Mouse (Mus musculus): Measurements from ENCODE around the gene Pelp1. TPM values are rescaled to one million over a fixed set of nuclear protein-coding genes. Genes with fewer than 3 reads are reported as not detected.
"Not testable (repeated sequence)": the region's sequence is repeated elsewhere in the genome, so short reads cannot be mapped to it uniquely, and the experiment has no call there.

The Pelp1 gene
- polyA plus RNA-seq, 1 experiment, result 15.2 TPM

DNA sequence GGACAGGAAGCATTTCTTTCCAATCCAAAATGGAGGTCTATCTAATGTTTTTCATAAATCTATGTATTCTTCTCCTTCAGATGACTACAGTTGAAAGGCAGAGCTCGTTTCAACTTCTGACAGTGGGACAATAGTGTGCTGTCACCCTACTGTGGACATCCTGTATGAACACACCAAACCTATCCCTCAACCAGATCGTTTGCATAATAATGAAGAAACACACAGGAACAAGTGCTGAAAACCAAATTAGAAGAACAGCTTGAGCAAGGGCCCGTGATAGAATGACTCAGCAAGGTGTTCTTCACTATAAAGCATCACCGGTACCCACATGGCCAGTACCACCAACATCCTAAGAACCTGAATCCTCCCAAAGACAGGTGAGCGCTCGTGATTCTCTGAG is 16.8 kb upstream of the Pelp1 start:
- not testable (repeated sequence) for DNase-seq (ENCODE audit: low read depth)

DNA sequence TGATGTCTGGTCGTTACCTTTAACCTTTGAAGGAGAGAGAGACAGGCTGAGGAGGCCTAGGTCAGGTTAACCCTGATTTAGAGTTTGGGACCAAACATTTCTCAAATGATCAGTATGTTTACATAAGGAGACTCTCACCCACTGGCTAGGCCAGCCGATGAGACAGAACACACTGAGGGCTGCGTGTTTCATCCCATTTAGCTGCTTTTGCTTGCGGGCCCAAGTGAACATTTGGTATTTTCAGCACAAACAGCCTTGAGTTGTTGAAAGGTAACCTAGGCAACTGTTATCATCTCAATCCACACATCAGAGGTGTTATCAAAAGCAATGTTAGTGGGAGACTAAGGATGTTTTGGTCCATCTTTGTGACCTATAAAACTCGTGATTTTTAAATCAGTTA is 9.7 kb upstream of the Pelp1 start:
- DNase-seq (ENCODE audit: low read depth), result no peak

DNA sequence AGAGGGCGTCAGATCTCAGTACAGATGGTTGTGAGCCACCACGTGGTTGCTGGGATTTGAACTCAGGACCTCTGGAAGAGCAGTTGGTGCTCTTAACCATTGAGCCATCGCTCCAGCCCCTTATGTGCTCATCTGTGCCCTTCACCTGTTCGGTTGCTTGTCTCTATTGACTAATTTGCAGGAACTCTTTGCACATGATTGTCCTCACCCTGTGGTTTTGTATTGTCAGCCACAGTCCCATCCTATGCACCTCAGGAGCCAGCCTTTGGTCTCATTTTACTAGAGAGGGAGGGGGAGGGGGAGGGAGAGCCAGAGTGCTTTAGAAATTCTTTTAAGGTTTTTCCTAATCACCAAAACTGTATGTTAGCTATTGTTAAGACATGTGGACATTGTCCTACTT is 8.4 kb upstream of the Pelp1 start:
- no peak for DNase-seq (ENCODE audit: low read depth)

DNA sequence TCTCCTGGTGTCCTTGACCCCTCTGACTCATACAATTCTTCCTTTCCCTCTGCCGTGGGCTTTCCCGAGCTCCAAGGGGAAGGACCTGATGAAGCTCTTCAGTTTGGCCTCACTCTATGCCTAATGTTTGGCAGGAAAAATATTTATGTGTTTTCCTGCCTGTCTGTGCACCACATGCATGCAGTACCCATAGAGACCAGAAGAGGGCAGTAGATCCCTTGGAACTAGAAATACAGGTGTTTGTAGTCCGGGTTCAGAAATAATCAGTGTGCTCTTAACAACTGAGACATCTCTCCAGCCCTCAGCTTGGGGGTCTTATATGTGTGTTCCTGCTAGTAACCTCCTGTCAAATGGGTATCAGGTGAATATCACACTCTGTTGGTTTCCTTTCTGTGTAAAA is 4.1 kb upstream of the Pelp1 start:
- no peak for DNase-seq (ENCODE audit: low read depth)

DNA sequence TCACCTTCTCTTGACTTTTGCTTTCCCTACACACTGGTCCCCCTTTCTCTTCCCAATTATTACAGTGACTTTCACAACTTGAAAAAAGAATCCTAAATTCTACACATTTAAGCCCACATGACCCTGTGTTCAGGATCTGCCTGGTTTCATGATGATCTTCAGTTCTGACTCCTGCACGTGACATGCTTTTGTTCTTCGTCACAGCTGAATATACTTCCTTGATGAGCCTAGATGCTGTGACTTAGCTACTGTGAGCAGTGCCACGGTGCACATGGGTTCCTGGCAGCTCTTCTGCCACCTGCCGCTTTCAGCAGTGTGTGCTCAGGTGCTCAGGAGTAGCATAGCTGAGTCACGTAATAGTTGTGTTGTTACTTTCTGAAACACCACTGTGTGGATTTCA is 2.8 kb upstream of the Pelp1 start:
- no peak for DNase-seq (ENCODE audit: low read depth)

DNA sequence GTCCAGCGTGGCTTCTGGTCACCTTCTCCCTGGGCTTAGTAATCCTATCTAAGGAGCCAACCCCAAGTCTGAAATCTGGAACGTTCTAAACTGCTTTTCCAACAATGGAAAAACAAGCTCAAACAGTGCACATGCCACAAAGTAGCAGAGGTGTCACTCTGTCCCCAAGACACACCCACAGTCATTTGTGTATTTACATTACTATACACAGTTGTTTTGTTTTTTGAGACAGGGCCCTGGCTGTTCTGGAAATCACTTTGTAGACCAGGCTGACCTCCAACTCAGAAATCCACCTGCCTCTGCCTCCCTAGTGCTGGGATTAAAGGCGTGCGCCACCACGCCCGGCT is 439 bp upstream of the Pelp1 start:
- no peak for DNase-seq (ENCODE audit: low read depth)

DNA sequence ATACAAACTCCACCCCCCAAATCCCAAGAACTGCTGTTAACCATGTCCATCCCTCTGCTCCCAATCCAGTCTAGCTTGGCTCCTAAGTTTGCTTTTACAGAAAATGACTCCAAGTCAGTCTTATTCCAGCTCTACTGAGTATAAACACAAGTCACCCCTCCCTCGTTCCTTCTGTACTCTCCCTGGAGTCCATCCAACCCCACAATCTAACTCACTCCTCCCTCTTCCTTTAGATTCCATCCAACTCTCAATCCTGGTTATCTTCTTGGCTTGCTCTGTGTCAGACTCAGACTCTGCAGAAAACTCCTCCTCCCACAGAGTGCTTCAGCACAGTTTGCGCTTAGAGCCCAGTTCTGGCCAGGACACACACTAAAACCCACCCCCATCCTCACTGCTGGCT is 6.2 kb downstream of the Pelp1 start:
- no peak for DNase-seq (ENCODE audit: low read depth)

DNA sequence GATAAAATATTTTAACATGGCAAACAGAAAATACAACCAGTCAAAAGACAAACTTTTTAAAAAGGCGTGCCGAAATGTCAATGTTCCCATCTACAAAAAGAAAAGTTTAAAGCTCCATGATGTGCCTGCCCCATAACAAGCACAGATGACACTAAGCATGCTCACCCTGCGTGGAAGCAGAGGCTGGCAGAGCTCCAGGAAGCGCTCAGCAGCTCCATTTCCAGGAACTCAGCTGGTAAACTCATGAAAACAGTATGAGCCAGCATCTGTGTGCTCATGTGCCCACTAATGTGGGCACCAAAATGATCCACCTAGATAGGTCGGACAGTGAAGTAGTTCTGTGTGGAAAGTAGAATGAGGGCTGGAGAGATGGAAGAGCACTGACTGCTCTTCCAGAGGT is 20.4 kb downstream of the Pelp1 start:
- no peak for DNase-seq (ENCODE audit: low read depth)

DNA sequence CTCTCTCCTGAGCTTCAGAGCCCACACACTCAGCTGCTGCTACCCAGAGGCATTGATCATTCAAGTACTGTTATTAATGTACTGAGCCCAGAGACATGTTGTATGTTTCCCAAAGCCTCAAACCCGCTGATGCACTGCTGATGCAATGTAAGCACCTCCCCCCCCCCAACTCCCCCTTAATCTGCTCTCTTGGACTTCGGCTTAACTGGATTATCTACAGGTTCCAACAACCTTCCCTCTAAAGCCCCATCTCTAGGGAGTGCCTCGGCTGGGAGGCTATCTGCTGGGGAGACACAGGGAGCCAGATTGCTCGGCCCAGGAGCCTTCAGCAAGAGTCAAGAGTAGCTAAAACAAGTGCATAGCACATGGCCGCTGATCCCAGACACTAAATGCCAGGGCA is 22.4 kb downstream of the Pelp1 start:
- no peak for DNase-seq (ENCODE audit: low read depth)

DNA sequence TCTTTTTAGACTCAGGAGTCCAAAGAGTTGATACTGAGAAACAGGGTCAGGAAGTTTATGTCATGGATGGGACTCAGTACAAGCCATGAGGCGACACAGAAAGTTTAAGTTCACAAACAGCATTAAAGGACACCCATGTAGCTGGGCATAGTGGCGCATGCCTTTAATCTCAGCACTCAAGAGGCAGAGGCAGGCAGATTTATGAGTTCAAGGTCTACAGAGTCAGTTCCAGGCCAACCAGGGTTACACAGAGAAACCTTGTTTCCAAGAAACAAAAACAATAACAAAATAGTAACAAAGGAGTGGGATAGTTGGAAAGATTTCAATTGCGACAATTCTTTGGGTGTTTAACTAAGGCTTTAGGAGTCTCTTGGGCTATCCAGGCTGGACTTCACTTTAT is 25.7 kb downstream of the Pelp1 start:
- DNase-seq (ENCODE audit: low read depth), result no peak

DNA sequence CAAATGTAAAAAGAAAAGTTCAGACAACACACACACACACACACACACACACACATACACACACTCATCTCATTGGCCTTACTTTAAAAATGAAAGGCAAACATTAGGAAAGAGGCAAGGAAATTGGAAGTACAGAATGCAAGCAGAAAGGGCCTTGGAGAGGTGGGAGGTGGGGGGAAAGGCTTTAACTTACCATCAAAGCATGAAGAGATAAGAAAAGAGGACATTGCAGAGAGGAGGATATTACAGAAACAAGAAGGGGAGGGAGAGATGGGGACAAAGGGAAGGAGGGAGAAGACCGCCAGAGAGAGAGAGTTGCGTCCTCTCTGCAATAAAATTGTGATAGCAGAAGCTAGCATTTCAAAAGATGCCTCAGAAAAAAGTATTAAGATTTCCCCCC is 28.5 kb downstream of the Pelp1 start:
- DNase-seq (ENCODE audit: low read depth), result no peak

DNA sequence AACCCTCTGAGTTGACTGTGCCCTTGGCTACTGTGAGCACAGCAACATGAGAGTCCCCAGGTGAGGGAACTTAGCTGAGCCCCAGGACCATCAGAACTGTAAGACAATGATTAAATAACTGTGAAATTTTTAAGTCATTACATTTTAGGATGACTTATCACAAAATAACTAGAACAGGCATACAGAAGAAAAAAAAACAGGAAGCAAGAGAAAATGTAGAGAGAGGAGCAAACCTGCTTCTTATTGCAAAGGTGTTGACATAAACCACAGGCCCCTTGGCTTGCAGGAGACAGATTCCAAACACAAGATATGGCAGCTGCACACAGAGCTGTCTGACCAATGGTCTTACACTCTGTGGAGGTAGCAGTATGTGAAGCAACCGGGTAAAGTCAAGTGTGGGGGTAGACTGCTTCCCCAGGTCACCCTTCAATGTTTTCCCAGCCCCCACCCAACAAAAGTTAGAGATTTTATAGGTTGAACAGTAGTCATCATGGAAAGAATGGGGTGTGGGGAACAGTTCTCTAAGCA is 29.3 kb downstream of the Pelp1 start:
- no peak for DNase-seq (ENCODE audit: low read depth)

DNA sequence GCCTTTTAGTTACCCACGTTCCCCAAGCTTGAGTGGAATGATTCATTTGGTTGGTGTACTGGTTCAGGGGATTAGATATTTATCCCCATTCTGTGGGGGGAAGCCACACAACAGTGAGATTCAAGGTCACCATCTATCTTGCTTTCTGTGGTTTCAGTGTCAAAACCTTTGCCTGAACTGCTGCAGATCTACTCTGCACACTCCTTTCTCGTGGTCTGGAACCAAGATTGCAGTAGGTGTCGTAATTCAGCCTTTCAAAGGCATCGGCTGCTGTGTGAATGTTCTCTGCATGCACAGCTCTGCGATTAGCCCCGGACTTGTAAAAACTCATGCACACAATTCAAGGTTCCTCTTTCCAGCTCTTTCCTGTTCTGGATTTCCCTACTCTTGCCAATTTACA is 33.8 kb downstream of the Pelp1 start:
- DNase-seq (ENCODE audit: low read depth), result no peak

DNA sequence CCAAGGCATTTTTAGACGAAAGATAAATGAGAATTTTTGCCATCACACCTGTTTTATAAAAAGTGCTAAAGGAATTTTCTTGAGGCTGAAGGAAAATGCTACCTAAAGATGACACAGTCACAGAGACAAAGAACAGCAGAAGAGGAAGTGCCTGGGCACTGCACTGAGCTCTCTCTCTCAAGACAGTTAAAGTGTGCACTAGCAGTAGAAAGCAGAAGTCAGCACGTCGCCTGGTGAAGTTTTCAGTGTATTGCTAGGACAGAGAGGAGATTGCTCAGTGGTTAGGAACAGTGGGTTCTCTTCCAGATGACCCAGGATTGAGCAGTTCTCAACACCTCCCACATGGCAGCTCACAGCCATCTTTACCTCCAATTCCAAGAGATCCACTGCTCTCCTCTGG is 35.5 kb downstream of the Pelp1 start:
- no peak for DNase-seq (ENCODE audit: low read depth)

DNA sequence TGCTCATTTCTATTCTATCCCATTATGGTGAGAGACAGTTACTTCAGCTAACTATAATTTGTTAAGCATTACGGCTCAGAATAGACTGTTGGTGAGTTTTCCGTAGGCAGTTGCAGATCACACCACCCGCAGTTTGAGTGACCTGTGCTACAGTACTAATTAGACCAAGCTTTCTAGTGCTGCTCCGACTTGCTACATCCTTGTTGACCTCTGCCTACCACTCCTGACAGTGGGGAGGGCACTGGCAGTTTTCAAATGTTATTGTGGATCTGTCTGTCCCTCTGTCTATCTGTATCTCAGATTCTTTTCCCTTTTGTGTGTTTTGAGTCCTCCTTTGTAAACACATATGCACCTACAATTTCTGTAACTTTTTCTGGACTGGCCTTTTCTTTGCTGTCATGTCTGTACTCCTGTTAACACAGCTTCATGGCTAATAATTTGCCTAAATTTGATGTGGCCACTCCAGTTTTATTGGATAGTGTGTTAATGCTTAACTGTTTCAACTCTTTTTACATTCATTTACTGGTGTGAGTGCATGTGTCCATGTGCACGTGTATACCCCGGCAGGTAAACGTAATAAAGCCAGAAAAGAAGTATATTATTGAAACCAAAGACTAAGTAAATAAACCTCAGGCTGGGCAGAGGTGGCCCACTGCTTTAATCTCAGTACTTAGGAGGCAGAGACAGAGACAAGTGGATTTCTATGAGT is 36.8 kb downstream of the Pelp1 start:
- DNase-seq (ENCODE audit: low read depth), result no peak

DNA sequence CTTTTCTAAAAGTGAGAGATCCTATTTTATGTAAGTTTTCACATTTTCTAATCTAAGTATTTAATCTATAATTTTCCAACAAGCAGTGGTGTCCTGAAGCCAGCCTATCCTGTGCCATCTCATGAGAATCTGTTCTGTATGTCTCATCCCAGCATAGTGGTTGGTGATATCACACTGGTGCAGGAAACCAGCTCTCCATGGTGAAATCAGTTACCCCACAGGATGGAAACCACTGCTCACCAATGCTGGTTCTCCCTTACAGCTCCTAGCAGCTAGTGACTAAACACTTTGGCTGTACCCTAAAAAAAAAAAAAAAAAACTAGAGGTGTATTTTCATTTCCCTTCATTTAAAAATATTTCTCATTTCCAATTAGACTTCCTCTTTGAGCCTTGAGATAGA is 37.4 kb downstream of the Pelp1 start:
- no peak for DNase-seq (ENCODE audit: low read depth)

DNA sequence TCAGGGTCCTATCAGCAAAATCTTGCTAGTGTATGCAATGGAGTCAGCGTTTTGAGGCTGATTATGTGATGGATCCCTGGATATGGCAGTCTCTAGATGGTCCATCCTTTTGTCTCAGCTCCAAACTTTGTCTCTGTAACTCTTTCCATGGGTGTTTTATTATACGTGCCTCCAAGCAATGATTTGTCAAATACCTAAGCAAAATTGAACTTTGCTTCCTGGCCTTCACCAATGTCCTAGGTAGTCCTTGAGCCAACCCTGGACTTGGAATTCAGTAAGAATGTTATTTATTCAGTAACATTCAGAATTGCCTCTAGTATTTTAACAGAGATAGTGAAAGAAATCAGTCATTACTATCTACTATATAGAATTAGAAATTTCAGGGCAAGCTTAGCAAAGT is 41.2 kb downstream of the Pelp1 start:
- not testable (repeated sequence) for DNase-seq (ENCODE audit: low read depth)

DNA sequence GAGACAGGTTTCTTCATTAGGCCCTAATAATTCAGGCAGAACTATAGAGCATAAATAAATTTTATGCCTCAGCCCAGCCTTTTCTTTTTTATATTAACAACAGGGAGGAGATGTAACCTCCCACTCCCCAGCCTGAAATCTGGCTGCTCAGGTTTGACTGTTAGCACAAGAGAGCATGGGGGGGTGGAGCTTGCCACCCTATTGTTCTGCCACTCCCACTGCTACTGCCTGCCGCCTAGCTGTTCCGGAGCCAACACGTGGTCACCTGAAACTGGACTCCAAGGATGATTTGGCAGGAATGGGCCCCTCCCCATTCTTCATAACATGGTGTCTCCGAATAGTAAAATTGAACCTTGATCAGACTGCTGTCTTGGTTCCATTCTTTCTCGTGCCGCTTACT is 42.1 kb downstream of the Pelp1 start:
- not testable (repeated sequence) for DNase-seq (ENCODE audit: low read depth)

DNA sequence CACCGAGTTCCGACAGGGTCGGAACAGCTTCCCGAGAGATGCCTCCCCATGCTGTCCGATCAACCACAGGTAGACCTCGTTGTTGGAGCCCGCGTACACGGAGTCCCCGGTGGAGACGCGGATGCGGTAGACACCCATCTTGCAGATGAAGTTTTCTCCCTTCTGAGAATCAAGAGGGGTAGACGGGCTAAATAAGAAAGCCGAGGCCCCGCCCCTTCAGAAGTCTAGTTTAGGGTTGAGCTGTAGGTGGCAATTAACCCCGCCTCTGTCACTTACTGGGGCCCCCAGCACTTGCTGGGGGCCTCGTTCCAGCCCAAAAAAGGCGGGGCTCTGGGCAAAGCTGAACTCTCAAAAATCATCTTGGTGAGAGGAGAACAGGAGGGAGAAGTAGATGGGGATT is 58.0 kb downstream of the Pelp1 start, which contains the start of gene Alox15:
Gene Alox15 (minus strand): TSS at position 164 of the 400 bp plus-strand sequence.
- no peak for DNase-seq (ENCODE audit: low read depth)

DNA sequence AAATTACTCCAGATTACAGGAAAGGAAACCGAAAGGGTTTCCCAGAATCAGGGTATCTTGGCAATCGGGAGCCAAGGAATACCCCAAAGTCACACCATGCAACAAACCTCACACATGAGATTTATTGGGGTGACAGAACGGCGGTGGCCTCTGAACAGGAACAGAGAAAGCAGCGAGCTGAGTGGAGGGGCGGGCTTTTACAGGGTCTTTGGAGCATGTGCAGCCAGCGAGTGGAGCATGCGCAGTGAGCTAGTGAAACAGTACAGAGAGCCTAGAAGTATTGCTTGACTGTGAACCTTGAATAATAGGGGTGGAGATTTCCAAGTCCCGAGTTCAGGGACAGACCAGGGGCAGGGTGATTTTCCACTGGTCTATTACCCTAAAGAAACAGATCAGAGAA is 61.2 kb downstream of the Pelp1 start:
- DNase-seq (ENCODE audit: low read depth), result no peak

DNA sequence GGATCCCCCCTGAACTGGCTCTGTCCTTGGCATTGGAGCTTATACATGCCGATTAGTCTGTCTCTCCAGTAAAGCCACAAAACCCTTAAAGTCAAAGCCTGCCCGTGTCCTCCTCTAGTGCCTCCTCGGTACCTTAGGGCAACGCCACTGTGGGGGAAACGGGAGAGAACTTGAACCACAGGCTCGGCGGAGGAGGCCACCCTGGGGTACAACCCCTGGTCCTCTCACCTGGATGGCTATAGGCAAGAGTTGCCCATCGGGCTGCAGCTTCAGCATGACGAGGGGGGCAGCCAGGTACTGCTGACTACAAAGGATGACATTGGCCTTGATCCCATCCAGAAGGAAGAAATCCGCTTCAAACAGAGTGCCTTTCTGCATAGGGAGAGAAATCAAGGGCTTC is 62.0 kb downstream of the Pelp1 start:
- DNase-seq (ENCODE audit: low read depth), result no peak

DNA sequence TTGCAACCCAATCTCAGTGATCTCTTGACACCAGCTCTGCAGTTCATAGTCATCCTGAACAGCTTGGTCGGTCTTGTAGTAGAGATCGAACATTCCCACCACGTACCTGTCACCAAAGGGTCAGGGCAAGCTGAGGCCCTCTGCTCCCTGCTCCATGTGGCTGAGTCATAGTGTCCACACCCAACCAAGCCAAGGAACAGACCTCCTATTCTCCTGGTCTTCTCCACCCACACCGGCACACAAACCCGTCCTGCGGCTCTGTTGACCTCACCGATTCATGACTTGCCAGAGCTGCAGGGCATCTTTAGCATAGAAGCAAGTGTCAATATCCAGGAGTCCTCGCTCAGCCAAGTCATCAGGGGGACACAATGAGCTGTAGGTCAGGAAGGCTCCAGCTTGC is 64.3 kb downstream of the Pelp1 start:
- no peak for DNase-seq (ENCODE audit: low read depth)

DNA sequence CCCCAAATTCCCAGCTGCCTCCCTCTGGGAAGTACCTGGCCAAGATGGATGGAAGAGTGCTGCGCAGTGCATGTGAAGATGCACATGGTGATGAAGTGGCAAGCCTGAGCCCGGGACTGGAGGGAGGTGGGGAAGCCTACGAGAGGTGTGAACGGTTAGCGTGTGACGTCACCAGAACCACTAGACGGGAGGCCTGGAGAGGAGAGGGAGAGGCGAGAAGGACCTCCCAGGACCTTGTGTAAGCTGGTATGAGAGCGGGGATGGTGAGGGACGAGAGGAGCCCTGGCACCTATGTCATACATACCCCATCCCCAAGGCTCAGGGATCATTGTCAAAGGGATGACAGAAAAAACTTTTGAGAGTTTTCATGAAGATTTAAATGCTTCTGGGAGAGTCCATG is 64.8 kb downstream of the Pelp1 start:
- no peak for DNase-seq (ENCODE audit: low read depth)

All from gonadal fat pad, adult 2 months (tissue).